8 mouse cellular contexts compared by ENCODE assay signal in genomic region chr11:84818085-84818960, GRCm38 (mm10). TPM values are rescaled to one million over a fixed set of nuclear protein-coding genes. Genes with fewer than 3 reads are reported as not detected.
DNase-seq lines count a peak whose midpoint lies in the region; ATAC-seq and TF ChIP-seq lines count a peak whose summit lies in the region.

No protein-coding gene starts in this region.

- no peaks in the 10 kb centered on the region for H3K36me3 ChIP-seq in embryonic facial prominence, embryonic 11.5 days (replicated peaks; ENCODE audit: control insufficient read depth, insufficient read depth, low read depth, low read length)
- no peaks in the 10 kb centered on the region; the same call in 1 of the 2 replicates for H3K36me3 ChIP-seq in heart, adult 2 months (ENCODE audit: control insufficient read depth, insufficient read depth, low read length)
- 0 out of 2 replicates have a peak, but pooled peaks cover 5% of the 10 kb centered on the region for H3K36me3 ChIP-seq in limb, embryonic 14.5 days (ENCODE audit: control insufficient read depth, insufficient read depth, low read length)
- H3K36me3 ChIP-seq in midbrain, embryonic 16.5 days (ENCODE audit: control insufficient read depth, insufficient read depth, low read length), result no peaks in the 10 kb centered on the region
- peaks cover 6% of the 10 kb centered on the region for H3K36me3 ChIP-seq in spleen, adult 2 months (ENCODE audit: control insufficient read depth, insufficient read depth, low read length)

- H3K9ac ChIP-seq in embryonic facial prominence, embryonic 11.5 days (replicated peaks; ENCODE audit: low read length), result peak overlapping the region; percentile 68
- H3K9ac ChIP-seq in heart, adult 2 months (ENCODE audit: low read depth, low read length), result peak overlapping the region; percentile 81
- H3K9ac ChIP-seq in limb, embryonic 14.5 days (ENCODE audit: low read depth, low read length, severe bottlenecking), result peak overlapping the region; percentile 66
- H3K9ac ChIP-seq in midbrain, embryonic 16.5 days (ENCODE audit: low read depth, low read length), result peak overlapping the region; percentile 74

- TF ChIP-seq EP300 in heart, adult 2 months (IDR thresholded peaks at IDR 0.05; ENCODE audit: insufficient read depth, low read depth, low read length), result 0 out of 2 replicates have a peak, but pooled peaks have one; percentile 50

- H3K79me2 ChIP-seq in heart, adult 2 months (replicated peaks; ENCODE audit: control insufficient read depth, insufficient read depth, low read length), result no peaks in the 10 kb centered on the region

- 0 out of 2 replicates have a peak, but pooled peaks cover 2% of the 10 kb centered on the region for H3K4me1 ChIP-seq in embryonic facial prominence, embryonic 11.5 days (ENCODE audit: control insufficient read depth, insufficient read depth, low read length)
- H3K4me1 ChIP-seq in heart, adult 2 months (ENCODE audit: control insufficient read depth, insufficient read depth, low read length), result peaks cover 3% of the 10 kb centered on the region
- 0 out of 2 replicates have a peak, but pooled peaks cover 3% of the 10 kb centered on the region for H3K4me1 ChIP-seq in limb, embryonic 14.5 days (ENCODE audit: control insufficient read depth, insufficient read depth, low read length)
- H3K4me1 ChIP-seq in midbrain, embryonic 16.5 days (ENCODE audit: control insufficient read depth, insufficient read depth, low read length), result no peaks in the 10 kb centered on the region
- peaks cover 3% of the 10 kb centered on the region; the same call in 1 of the 2 replicates for H3K4me1 ChIP-seq in spleen, adult 2 months (ENCODE audit: control insufficient read depth, insufficient read depth, insufficient read length)

- peak; percentile 61 for ATAC-seq in embryonic facial prominence, embryonic 11.5 days (replicated peaks; ENCODE audit: insufficient number of reproducible peaks, low FRiP score, low TSS enrichment, low read depth)
- ATAC-seq in limb, embryonic 14.5 days (ENCODE audit: low FRiP score, low read depth), result peak; percentile 67
- ATAC-seq in midbrain, embryonic 16.5 days, result peak; percentile 76

- peak overlapping the region; percentile 62 for H3K4me3 ChIP-seq in embryonic facial prominence, embryonic 11.5 days (ENCODE audit: low read depth, low read length)
- peak overlapping the region; percentile 86 for H3K4me3 ChIP-seq in heart, adult 2 months
- H3K4me3 ChIP-seq in limb, embryonic 14.5 days (replicated peaks; ENCODE audit: low read length), result peak overlapping the region; percentile 69
- peak overlapping the region; percentile 64 for H3K4me3 ChIP-seq in midbrain, embryonic 16.5 days (ENCODE audit: low read depth, low read length)
- H3K4me3 ChIP-seq in spleen, adult 2 months (ENCODE audit: extremely low read depth, insufficient read depth, insufficient read length), result peak overlapping the region; percentile 83

- no peak overlapping the region for H3K27ac ChIP-seq in embryonic facial prominence, embryonic 11.5 days (replicated peaks; ENCODE audit: low read depth, low read length)
- H3K27ac ChIP-seq in heart, adult 2 months, result peak overlapping the region; percentile 93
- peak overlapping the region; percentile 55; the same call in 1 of the 2 replicates for H3K27ac ChIP-seq in limb, embryonic 14.5 days (replicated peaks; ENCODE audit: low read depth, low read length)
- peak overlapping the region; percentile 55 for H3K27ac ChIP-seq in midbrain, embryonic 16.5 days (ENCODE audit: low read length)
- peak overlapping the region; percentile 83 for H3K27ac ChIP-seq in spleen, adult 2 months (ENCODE audit: insufficient read depth, low read length)

- peak; percentile 91 for DNase-seq in 3134 (ENCODE audit: extremely low read depth, insufficient read length, low spot score)
- DNase-seq in adrenal gland, postnatal 14 days, result peak; percentile 88
- peak; percentile 84 for DNase-seq in embryonic facial prominence, embryonic 11.5 days (ENCODE audit: low spot score)
- DNase-seq in heart, adult 2 months, result peak; percentile 88 to 89
- peak; percentile 73 to 82 for DNase-seq in kidney, adult 8-10 months
- peak; percentile 90 for DNase-seq in limb, embryonic 14.5 days (ENCODE audit: low spot score)
- DNase-seq in spleen, adult 2 months (ENCODE audit: low read depth in 1 of 2, low spot score in 2 of 2), result peak; percentile 77 to 78

- peak; percentile 74 for TF ChIP-seq POLR2A in heart, adult 2 months (IDR thresholded peaks at IDR 0.05; ENCODE audit: insufficient read depth, low read depth, low read length)
- TF ChIP-seq POLR2A in limb, embryonic 14.5 days (IDR thresholded peaks at IDR 0.05; ENCODE audit: borderline replicate concordance, extremely low read depth, insufficient read depth, insufficient read length), result no peak
- peak; percentile 68 for TF ChIP-seq POLR2A in spleen, adult 2 months (IDR thresholded peaks at IDR 0.05; ENCODE audit: low read depth, low read length)

- intact Hi-C loops in heart, adult 2 months (cut with DNase I), result loop anchor here (2.0 to 5.0 kb wide), 2 partner anchors 20 to 306 kb away; partner anchors contain the start of gene Aatf

- peak; percentile 91 for TF ChIP-seq CTCF in heart, adult 2 months (IDR thresholded peaks at IDR 0.05)
- peak; percentile 64; the same call in 1 of the 2 replicates for TF ChIP-seq CTCF in spleen, adult 2 months (IDR thresholded peaks at IDR 0.05; ENCODE audit: extremely low read depth, insufficient read depth, insufficient read length, insufficient replicate concordance)

- H3K27me3 ChIP-seq in embryonic facial prominence, embryonic 11.5 days (ENCODE audit: control insufficient read depth, insufficient read depth, low read length), result no peaks in the 10 kb centered on the region
- no peaks in the 10 kb centered on the region for H3K27me3 ChIP-seq in heart, adult 2 months (ENCODE audit: control insufficient read depth, insufficient read depth, low read length)
- no peaks in the 10 kb centered on the region for H3K27me3 ChIP-seq in limb, embryonic 14.5 days (ENCODE audit: control insufficient read depth, insufficient read depth, low read length)
- no peaks in the 10 kb centered on the region for H3K27me3 ChIP-seq in midbrain, embryonic 16.5 days (ENCODE audit: control insufficient read depth, insufficient read depth, low read depth, low read length)
- H3K27me3 ChIP-seq in spleen, adult 2 months (ENCODE audit: control insufficient read depth, insufficient read depth, low read length), result no peaks in the 10 kb centered on the region

- H3K9me3 ChIP-seq in embryonic facial prominence, embryonic 11.5 days (replicated peaks; ENCODE audit: control insufficient read depth, low read length), result no peaks in the 10 kb centered on the region
- H3K9me3 ChIP-seq in limb, embryonic 14.5 days (ENCODE audit: control insufficient read depth, low read length), result no peaks in the 10 kb centered on the region
- no peaks in the 10 kb centered on the region for H3K9me3 ChIP-seq in midbrain, embryonic 16.5 days (replicated peaks; ENCODE audit: control insufficient read depth, low read length, poor library complexity, severe bottlenecking)

- under 1% methylated on average over 39 of the region's 39 CpGs for WGBS in embryonic facial prominence, embryonic 11.5 days
- WGBS in heart, adult 2 months, result under 1% methylated on average over 39 of the region's 39 CpGs
- 0% methylated on average over 34 of the region's 39 CpGs for WGBS in limb, embryonic 14.5 days
- WGBS in midbrain, embryonic 16.5 days, result under 1% methylated on average over 39 of the region's 39 CpGs
- under 1% methylated on average over 39 of the region's 39 CpGs for WGBS in spleen, adult 2 months

- H3K4me2 ChIP-seq in embryonic facial prominence, embryonic 11.5 days (ENCODE audit: low read depth, low read length), result peak overlapping the region; percentile 88
- peak overlapping the region; percentile 90 for H3K4me2 ChIP-seq in limb, embryonic 14.5 days (replicated peaks; ENCODE audit: low read depth, low read length, severe bottlenecking)
- H3K4me2 ChIP-seq in midbrain, embryonic 16.5 days (ENCODE audit: low read length), result peak overlapping the region; percentile 86

RNA-seq across cellular contexts. Expression of gene Mrm1, which starts 1.0 kb away (rescaled TPM):
- 14.0 and 18.1 TPM in 2 replicates for total RNA-seq in adrenal gland, postnatal 14 days (2021)
- polyA plus RNA-seq in embryonic facial prominence, embryonic 11.5 days (2014; fragmentation: Nextera tagmentation; extraction: Ambion mirVana), result 7.6 and 9.9 TPM in 2 replicates
- total RNA-seq in heart, adult 2 months (2021), result 10 to 100 TPM; 18.9 to 19.7 TPM
- polyA plus RNA-seq in heart, adult 2 months (2012; rRNA removed), result 14.7 and 28.1 TPM in 2 replicates
- polyA plus RNA-seq in limb, embryonic 14.5 days (2012; rRNA removed), result 10.9 and 11.8 TPM in 2 replicates
- polyA plus RNA-seq in limb, embryonic 14.5 days (2014; fragmentation: Nextera tagmentation; extraction: Ambion mirVana), result 10.6 and 11.8 TPM in 2 replicates
- 12.8 and 18.5 TPM in 2 replicates for polyA plus RNA-seq in midbrain, embryonic 16.5 days (2015; fragmentation: Nextera tagmentation; extraction: Ambion mirVana)
- 18.9 and 19.4 TPM in 2 replicates for polyA plus RNA-seq in spleen, adult 2 months (2012; rRNA removed)

RNA-seq across cellular contexts. Expression of gene Dhrs11, which starts 10.5 kb away (rescaled TPM):
- 49.4 and 49.8 TPM in 2 replicates for total RNA-seq in adrenal gland, postnatal 14 days (2021)
- 11.7 and 12.0 TPM in 2 replicates for polyA plus RNA-seq in embryonic facial prominence, embryonic 11.5 days (2014; fragmentation: Nextera tagmentation; extraction: Ambion mirVana)
- 100 to 1,000 TPM in 1 of 2 experiments, 10 to 100 TPM in 1; 87.7 to 108 TPM for total RNA-seq in heart, adult 2 months (2021)
- 186 and 232 TPM in 2 replicates for polyA plus RNA-seq in heart, adult 2 months (2012; rRNA removed)
- polyA plus RNA-seq in limb, embryonic 14.5 days (2012; rRNA removed), result 22.6 and 29.7 TPM in 2 replicates
- polyA plus RNA-seq in limb, embryonic 14.5 days (2014; fragmentation: Nextera tagmentation; extraction: Ambion mirVana), result 11.5 and 16.2 TPM in 2 replicates
- 8.8 and 9.0 TPM in 2 replicates for polyA plus RNA-seq in midbrain, embryonic 16.5 days (2015; fragmentation: Nextera tagmentation; extraction: Ambion mirVana)
- polyA plus RNA-seq in spleen, adult 2 months (2012; rRNA removed), result 88.9 and 126 TPM in 2 replicates

RNA-seq across cellular contexts. Expression of gene Ggnbp2, which starts 52.3 kb away (rescaled TPM):
- total RNA-seq in adrenal gland, postnatal 14 days (2021), result 74.2 and 77.0 TPM in 2 replicates
- 72.0 and 72.5 TPM in 2 replicates for polyA plus RNA-seq in embryonic facial prominence, embryonic 11.5 days (2014; fragmentation: Nextera tagmentation; extraction: Ambion mirVana)
- 10 to 100 TPM; 47.9 to 54.9 TPM for total RNA-seq in heart, adult 2 months (2021)
- polyA plus RNA-seq in heart, adult 2 months (2012; rRNA removed), result 22.9 and 39.2 TPM in 2 replicates
- polyA plus RNA-seq in limb, embryonic 14.5 days (2012; rRNA removed), result 86.7 and 105 TPM in 2 replicates
- 67.3 and 69.9 TPM in 2 replicates for polyA plus RNA-seq in limb, embryonic 14.5 days (2014; fragmentation: Nextera tagmentation; extraction: Ambion mirVana)
- polyA plus RNA-seq in midbrain, embryonic 16.5 days (2015; fragmentation: Nextera tagmentation; extraction: Ambion mirVana), result 68.4 and 71.8 TPM in 2 replicates
- polyA plus RNA-seq in spleen, adult 2 months (2012; rRNA removed), result 25.4 and 34.1 TPM in 2 replicates
